Mouse (Mus musculus) midbrain, embryonic 14.5 days (tissue): ENCODE results near the gene Ccdc81. TPM values are rescaled to one million over a fixed set of nuclear protein-coding genes. Genes with fewer than 3 reads are reported as not detected.

ENCODE experiments used
- ATAC-seq: fragments of 200-750 bp; cut with Nextera tagmentation; 2 replicates; pipeline ENCODE4 v1.8.0; 2017; ENCODE audit warnings: moderate number of reproducible peaks, moderate library complexity; ENCODE audit not compliant: low FRiP score, low TSS enrichment
- DNase-seq: peaks from one replicate; pipeline ENCODE4 v3.0.0-alpha.2; 2015
- H3K27ac ChIP-seq: fragments of 300-500 bp; sonication (generic); replicated peaks from 2 replicates; pipeline ENCODE4 v1.5.1; 2014; ENCODE audit warnings: mild to moderate bottlenecking, low read depth, low read length, moderate library complexity
- H3K27me3 ChIP-seq: fragments of 300-500 bp; sonication (generic); 2 replicates; pipeline ENCODE4 v1.6.1; 2014; ENCODE audit warnings: low read length, control low read depth, mixed read lengths; ENCODE audit not compliant: control insufficient read depth, insufficient read depth
- H3K36me3 ChIP-seq: fragments of 300-500 bp; sonication (generic); 2 replicates; pipeline ENCODE4 v1.6.1; 2014; ENCODE audit warnings: low read length, control low read depth; ENCODE audit not compliant: control insufficient read depth, insufficient read depth
- H3K4me1 ChIP-seq: fragments of 300-500 bp; sonication (generic); 2 replicates; pipeline ENCODE4 v1.6.1; 2014; ENCODE audit warnings: mild to moderate bottlenecking, antibody characterized with exemption, low read length, control low read depth; ENCODE audit not compliant: control insufficient read depth, insufficient read depth
- H3K4me2 ChIP-seq: fragments of 300-500 bp; sonication (generic); 2 replicates; pipeline ENCODE4 v1.6.1; 2014; ENCODE audit warnings: mild to moderate bottlenecking, low read length, moderate library complexity
- H3K4me3 ChIP-seq: fragments of 300-500 bp; sonication (generic); replicated peaks from 2 replicates; pipeline ENCODE4 v1.5.1; 2014; ENCODE audit warnings: low read depth, low read length
- H3K9ac ChIP-seq: fragments of 300-500 bp; sonication (generic); replicated peaks from 2 replicates; pipeline ENCODE4 v1.6.1; 2014; ENCODE audit warnings: mild to moderate bottlenecking, low read length, moderate library complexity
- H3K9me3 ChIP-seq: fragments of 300-500 bp; sonication (generic); 2 replicates; pipeline ENCODE4 v1.6.1; 2016; ENCODE audit warnings: low read length, control low read depth, mixed read lengths; ENCODE audit not compliant: control insufficient read depth
- WGBS: fragments of 180-500 bp; shearing (Covaris S2); extraction: QIAGEN DNeasy Blood & Tissue Kit; methylation state at CpG from one replicate; pipeline ENCODE4 v1.1.7; 2014; 5-methylcytosine and 5-hydroxymethylcytosine counted together
- polyA plus RNA-seq: library from polyadenylated mRNA; unstranded; fragments of >200 nt; fragmentation: Nextera tagmentation; extraction: Ambion mirVana; gene quantifications from 2 replicates; pipeline ENCODE4 v1.2.1, GENCODE M21; 2014

The Ccdc81 gene
- polyA plus RNA-seq, 1 experiment from 2014 or later = 0.66 TPM

GRCm38 (mm10) chr7:89891412-89891811 lies 12.0 kb downstream of the Ccdc81 start:
- DNase-seq = no peak
- no peaks in the 10 kb centered on the region for H3K4me1 ChIP-seq
- no peaks in the 10 kb centered on the region for H3K36me3 ChIP-seq
- no peaks in the 10 kb centered on the region for H3K27me3 ChIP-seq
- WGBS = 77% methylated on average over 5 of the region's 5 CpGs
- no peak overlapping the region for H3K27ac ChIP-seq
- no peak overlapping the region for H3K4me2 ChIP-seq
- H3K4me3 ChIP-seq = no peak overlapping the region
- H3K9me3 ChIP-seq = no peaks in the 10 kb centered on the region
- no peak overlapping the region for H3K9ac ChIP-seq
- ATAC-seq = no peak

GRCm38 (mm10) chr7:89884551-89884950 lies 18.9 kb downstream of the Ccdc81 start:
- Histone ChIP-seq H3K9ac (no peak overlapping the region), H3K36me3 (no peaks in the 10 kb centered on the region), H3K9me3 (no peaks in the 10 kb centered on the region), H3K27me3 (no peaks in the 10 kb centered on the region), H3K27ac (no peak overlapping the region), H3K4me1 (no peaks in the 10 kb centered on the region), H3K4me3 (no peak overlapping the region), H3K4me2 (no peak overlapping the region)
- DNase-seq (no peak), ATAC-seq (no peak)
- WGBS = 79% methylated on average over 3 of the region's 3 CpGs

- ATAC-seq = no peak
- WGBS = 82% methylated on average over 1 of the region's 1 CpGs
These were observed 23.7 kb downstream of the Ccdc81 start for GRCm38 (mm10) chr7:89879686-89880085.

GRCm38 (mm10) chr7:89867221-89867620 lies 36.2 kb downstream of the Ccdc81 start:
- DNase-seq (no peak), ATAC-seq (no peak)
- no peak overlapping the region for H3K9ac ChIP-seq
- no peaks in the 10 kb centered on the region for H3K9me3 ChIP-seq
- H3K36me3 ChIP-seq = no peaks in the 10 kb centered on the region
- no peak overlapping the region for H3K27ac ChIP-seq
- no peaks in the 10 kb centered on the region for H3K4me1 ChIP-seq
- H3K4me2 ChIP-seq = no peak overlapping the region
- 85% methylated on average over 5 of the region's 5 CpGs for WGBS
- no peaks in the 10 kb centered on the region for H3K27me3 ChIP-seq
- H3K4me3 ChIP-seq = no peak overlapping the region

More at GRCm38 (mm10) chr7:89879686-89880085, 23.7 kb downstream of the Ccdc81 start:
- Histone ChIP-seq H3K4me1 (no peaks in the 10 kb centered on the region), H3K9me3 (no peaks in the 10 kb centered on the region), H3K36me3 (no peaks in the 10 kb centered on the region), H3K4me2 (no peak overlapping the region), H3K4me3 (no peak overlapping the region), H3K9ac (no peak overlapping the region), H3K27me3 (no peaks in the 10 kb centered on the region), H3K27ac (no peak overlapping the region)
- no peak for DNase-seq

GRCm38 (mm10) chr7:89864769-89865168 lies 38.7 kb downstream of the Ccdc81 start:
- no peak overlapping the region for H3K9ac ChIP-seq
- no peak for ATAC-seq
- DNase-seq = no peak
- no peaks in the 10 kb centered on the region for H3K4me1 ChIP-seq
- H3K36me3 ChIP-seq = no peaks in the 10 kb centered on the region
- H3K4me3 ChIP-seq = no peak overlapping the region
- no peaks in the 10 kb centered on the region for H3K9me3 ChIP-seq
- H3K27ac ChIP-seq = no peak overlapping the region
- H3K27me3 ChIP-seq = no peaks in the 10 kb centered on the region
- WGBS = 88% methylated on average over 1 of the region's 1 CpGs
- H3K4me2 ChIP-seq = no peak overlapping the region

GRCm38 (mm10) chr7:89856440-89857217 lies 46.8 kb downstream of the Ccdc81 start:
- peak; percentile 31 for ATAC-seq
- peak; percentile 15 for DNase-seq
- Histone ChIP-seq H3K36me3 (no peaks in the 10 kb centered on the region), H3K27ac (no peak overlapping the region), H3K9ac (no peak overlapping the region), H3K4me1 (no peaks in the 10 kb centered on the region), H3K4me3 (no peak overlapping the region), H3K27me3 (no peaks in the 10 kb centered on the region), H3K9me3 (no peaks in the 10 kb centered on the region), H3K4me2 (no peak overlapping the region)
- WGBS = 53% methylated on average over 17 of the region's 17 CpGs

GRCm38 (mm10) chr7:89855196-89855595 lies 48.2 kb downstream of the Ccdc81 start:
- no peak for DNase-seq
- Histone ChIP-seq H3K27me3 (no peaks in the 10 kb centered on the region), H3K4me3 (no peak overlapping the region), H3K9ac (no peak overlapping the region), H3K4me1 (no peaks in the 10 kb centered on the region), H3K36me3 (no peaks in the 10 kb centered on the region), H3K9me3 (no peaks in the 10 kb centered on the region), H3K4me2 (no peak overlapping the region), H3K27ac (no peak overlapping the region)
- ATAC-seq = no peak
- WGBS = 71% methylated on average over 1 of the region's 1 CpGs

- WGBS = 80% methylated on average over 5 of the region's 5 CpGs
- DNase-seq (no peak), ATAC-seq (no peak)
- no peak overlapping the region for H3K9ac ChIP-seq
- no peak overlapping the region for H3K4me3 ChIP-seq
- H3K27ac ChIP-seq = no peak overlapping the region
- H3K9me3 ChIP-seq = no peaks in the 10 kb centered on the region
- no peaks in the 10 kb centered on the region for H3K27me3 ChIP-seq
- H3K4me1 ChIP-seq = no peaks in the 10 kb centered on the region
- H3K4me2 ChIP-seq = no peak overlapping the region
- no peaks in the 10 kb centered on the region for H3K36me3 ChIP-seq
These were observed 50.3 kb downstream of the Ccdc81 start for GRCm38 (mm10) chr7:89853131-89853530.
